Comparison of ENCODE assay signal across 9 mouse cellular contexts in genomic region chr2:158641869-158642268, GRCm38 (mm10). TPM values are rescaled to one million over a fixed set of nuclear protein-coding genes. Genes with fewer than 3 reads are reported as not detected.
DNase-seq lines count a peak whose midpoint lies in the region; TF ChIP-seq lines count a peak whose summit lies in the region.
"Had no signal": no experiment of that assay in that cellular context is flagged by ENCODE, and none has a peak within 500 bp of the region (broad histone marks: within the 10 kb centered on the region; RNA-seq: fewer than 3 reads in every experiment).

No protein-coding gene starts in this region.

- intact Hi-C loops in gastrocnemius, postnatal 36 days (cut with DNase I), result loop anchor here (2.0 kb wide), 1 partner anchor 91 kb away; no protein-coding TSS in a partner anchor

- no peaks in the 10 kb centered on the region for H3K36me3 ChIP-seq in MEL (ENCODE audit: control insufficient read depth in 1 of 2, insufficient read depth in 2 of 2, low read length in 2 of 2)

- H3K27ac ChIP-seq in MEL (ENCODE audit: control insufficient read depth, low read depth, low read length), result no peak overlapping the region

- TF ChIP-seq CTCF in MEL (IDR thresholded peaks at IDR 0.05 in 2 of 3, conservative IDR thresholded peaks at IDR 0.05 in 1 of 3; ENCODE audit: control insufficient read depth in 1 of 3, insufficient read depth in 1 of 3, low read depth in 2 of 3, low read length in 3 of 3, poor library complexity in 1 of 3, severe bottlenecking in 1 of 3), result peak; percentile 85 to 92 (median 91)

- TF ChIP-seq EP300 in MEL (IDR thresholded peaks at IDR 0.05; ENCODE audit: low read depth in 1 of 2, low read length in 2 of 2), result no peak

- no peaks in the 10 kb centered on the region for H3K79me2 ChIP-seq in MEL (ENCODE audit: control insufficient read depth, insufficient read depth, low read length, poor library complexity)

- TF ChIP-seq POLR2A in MEL (IDR thresholded peaks at IDR 0.05; ENCODE audit: control insufficient read depth in 1 of 2, insufficient read depth in 1 of 2, low read depth in 1 of 2, low read length in 2 of 2, poor library complexity in 1 of 2), result peak in 1 of 2 experiments; percentile 17; a peak in 1 of 4 replicates

- DNase-seq in CD4-positive, CD25-positive, alpha-beta regulatory T cell, adult 2 months (ENCODE audit: low read depth, low spot score), result peak; percentile 81
- peak; percentile 64 for DNase-seq in MEL (ENCODE audit: low read depth, low spot score)
- DNase-seq in cerebellum, postnatal 4 days (ENCODE audit: low spot score in 2 of 2), result peak; percentile 59 to 80
- DNase-seq in gastrocnemius, postnatal 36 days, result peak; percentile 26 to 31
- peak; percentile 83 to 85 for DNase-seq in kidney, postnatal 4 days
- peak; percentile 61 for DNase-seq in lung, postnatal 25 days (ENCODE audit: low spot score)
- DNase-seq in right cerebral cortex, postnatal 14 days, result peak; percentile 75

- no peak overlapping the region for H3K9ac ChIP-seq in MEL (ENCODE audit: control insufficient read depth, low read depth, low read length, poor library complexity, severe bottlenecking)

- H3K9me3 ChIP-seq in MEL (replicated peaks; ENCODE audit: insufficient read depth, low read length), result no peaks in the 10 kb centered on the region

- no peaks in the 10 kb centered on the region for H3K27me3 ChIP-seq in MEL (ENCODE audit: control insufficient read depth in 1 of 2, insufficient read depth in 2 of 2, low read length in 2 of 2)

- TF ChIP-seq RAD21 in MEL (IDR thresholded peaks at IDR 0.05; ENCODE audit: low read depth, low read length), result peak; percentile 81

- H3K4me1 ChIP-seq in MEL (ENCODE audit: control insufficient read depth in 1 of 2, insufficient read depth in 2 of 2, low read length in 2 of 2), result no peaks in the 10 kb centered on the region

- H3K4me3 ChIP-seq in MEL (ENCODE audit: control insufficient read depth in 1 of 2, insufficient read depth in 1 of 2, low read depth in 2 of 2, low read length in 2 of 2), result no peak overlapping the region

TF ChIP-seq in MEL, 35 proteins besides CTCF, POLR2A, EP300 and RAD21:
- TF ChIP-seq SMC3 (IDR thresholded peaks at IDR 0.05; ENCODE audit: low read depth, low read length), result peak; percentile 76
- no peak for TF ChIP-seq TBP (IDR thresholded peaks at IDR 0.05; ENCODE audit: low read depth, low read length)
- TF ChIP-seq ZC3H11A (IDR thresholded peaks at IDR 0.05; ENCODE audit: low read depth, low read length), result peak; percentile 41; the same call in 1 of the 2 replicates
- TF ChIP-seq UBTF (IDR thresholded peaks at IDR 0.05; ENCODE audit: borderline replicate concordance, insufficient read depth, low read depth, low read length), result no peak
- no peak for TF ChIP-seq RCOR1 (IDR thresholded peaks at IDR 0.05; ENCODE audit: low read depth, low read length)
- no peak for TF ChIP-seq MYB (IDR thresholded peaks at IDR 0.05; ENCODE audit: low read depth, low read length)
- TF ChIP-seq E2F4 (IDR thresholded peaks at IDR 0.05; ENCODE audit: borderline replicate concordance, low read depth, low read length), result no peak
- no peak for TF ChIP-seq NRF1 (IDR thresholded peaks at IDR 0.05; ENCODE audit: insufficient read depth, low read depth, low read length, poor library complexity, severe bottlenecking)
- no peak for TF ChIP-seq MAX (IDR thresholded peaks at IDR 0.05; ENCODE audit: low read length)
- TF ChIP-seq ETS1 (IDR thresholded peaks at IDR 0.05; ENCODE audit: low read depth, low read length), result no peak
- TF ChIP-seq MEF2A (IDR thresholded peaks at IDR 0.05; ENCODE audit: extremely low read depth, insufficient replicate concordance, low read depth, low read length, poor library complexity, severe bottlenecking), result no peak
- TF ChIP-seq NELFE (IDR thresholded peaks at IDR 0.05; ENCODE audit: low read depth, low read length), result no peak
- no peak for TF ChIP-seq ZMIZ1 (IDR thresholded peaks at IDR 0.05; ENCODE audit: low read depth, low read length)
- no peak for TF ChIP-seq USF1 (IDR thresholded peaks at IDR 0.05; ENCODE audit: low read depth, low read length)
- TF ChIP-seq BHLHE40 (IDR thresholded peaks at IDR 0.05; ENCODE audit: borderline replicate concordance, low read depth, low read length), result no peak
- no peak for TF ChIP-seq MXI1 (IDR thresholded peaks at IDR 0.05; ENCODE audit: low read depth, low read length)
TF ChIP-seq in MEL: peak in this region for 2.

RNA-seq across cellular contexts. Expression of gene Actr5, which starts 17.2 kb away (rescaled TPM):
- total RNA-seq in MEL (2012; rRNA removed), result 16.2 and 17.0 TPM in 2 replicates
- polyA plus RNA-seq in MEL (2012; ENCODE audit: insufficient read depth in 1 of 2, insufficient read length in 2 of 2, low read depth in 1 of 2, low replicate concordance in 2 of 2, missing spikeins in 1 of 2), result 10 to 100 TPM in 1 of 2 experiments, not detected in 1; 20.8 TPM
- 1 to 10 TPM; 2.4 to 3.6 TPM for total RNA-seq in gastrocnemius, postnatal 36 days (2021)

RNA-seq across cellular contexts. Expression of gene Ppp1r16b, which starts 23.3 kb away (rescaled TPM):
- under 0.01 and 0.03 TPM in 2 replicates for total RNA-seq in MEL (2012; rRNA removed)
- polyA plus RNA-seq in MEL (2012; ENCODE audit: insufficient read depth in 1 of 2, insufficient read length in 2 of 2, low read depth in 1 of 2, low replicate concordance in 2 of 2, missing spikeins in 1 of 2), result under 1 TPM in 1 of 2 experiments, not detected in 1; 0.67 TPM
- total RNA-seq in gastrocnemius, postnatal 36 days (2021), result 1 to 10 TPM; 3.5 to 3.6 TPM

RNA-seq across cellular contexts. Expression of gene Slc32a1, which starts 31.3 kb away (rescaled TPM):
- total RNA-seq in MEL (2012; rRNA removed), result not detected in 2 replicates
- polyA plus RNA-seq in MEL (2012; ENCODE audit: insufficient read depth in 1 of 2, insufficient read length in 2 of 2, low read depth in 1 of 2, low replicate concordance in 2 of 2, missing spikeins in 1 of 2), result not detected
- not detected for total RNA-seq in gastrocnemius, postnatal 36 days (2021)
- polyA plus RNA-seq: heart, embryonic 14.5 days; stomach, embryonic 14.5 days had no signal

Comparison
In these comparisons a context has a peak if more than half of its experiments do, and no peak if none do; other contexts are left out.
1. DNase-seq: peak in every context shown above with its lines; median percentile 84 in kidney, postnatal 4 days; 81 in CD4-positive, CD25-positive, alpha-beta regulatory T cell, adult 2 months; 75 in right cerebral cortex, postnatal 14 days; 70 in cerebellum, postnatal 4 days; 64 in MEL; 61 in lung, postnatal 25 days; 28 in gastrocnemius, postnatal 36 days.